In genomic region chr5:12751514-12751913, GRCm38 (mm10) we compare ENCODE assay signal across 19 mouse cellular contexts.
DNase-seq lines count a peak whose midpoint lies in the region; ATAC-seq and TF ChIP-seq lines count a peak whose summit lies in the region.
"Had no signal": no experiment of that assay in that cellular context is flagged by ENCODE, and none has a peak within 500 bp of the region (broad histone marks: within the 10 kb centered on the region; RNA-seq: fewer than 3 reads in every experiment).

No protein-coding gene starts in this region.

- H3K4me3 ChIP-seq in kidney, postnatal 0 days (replicated peaks; ENCODE audit: low read depth, low read length) = no peak overlapping the region
- H3K4me3 ChIP-seq in limb, embryonic 11.5 days (ENCODE audit: low read depth, low read length) = no peak overlapping the region
- no peak overlapping the region for H3K4me3 ChIP-seq in neural tube, embryonic 15.5 days (replicated peaks)
- H3K4me3 ChIP-seq in layer of hippocampus, adult 2 months = no peak overlapping the region
- H3K4me3 ChIP-seq: embryonic facial prominence, embryonic 13.5 days; forebrain, embryonic 10.5 days; heart, embryonic 10.5 days; liver, embryonic 15.5 days; midbrain, embryonic 15.5 days had no signal

- H3K4me1 ChIP-seq in kidney, postnatal 0 days (replicated peaks; ENCODE audit: insufficient read depth, low read length) = no peaks in the 10 kb centered on the region
- H3K4me1 ChIP-seq in limb, embryonic 11.5 days (ENCODE audit: control insufficient read depth, insufficient read depth, low read length) = no peaks in the 10 kb centered on the region
- no peaks in the 10 kb centered on the region for H3K4me1 ChIP-seq in neural tube, embryonic 15.5 days
- H3K4me1 ChIP-seq: embryonic facial prominence, embryonic 13.5 days; forebrain, embryonic 10.5 days; heart, embryonic 10.5 days; liver, embryonic 15.5 days; midbrain, embryonic 15.5 days had no signal

- H3K9ac ChIP-seq in kidney, postnatal 0 days (ENCODE audit: low read depth, low read length) = no peak overlapping the region
- H3K9ac ChIP-seq in limb, embryonic 11.5 days (ENCODE audit: low read length) = no peak overlapping the region
- no peak overlapping the region for H3K9ac ChIP-seq in neural tube, embryonic 15.5 days (replicated peaks)
- H3K9ac ChIP-seq: embryonic facial prominence, embryonic 13.5 days; liver, embryonic 15.5 days; midbrain, embryonic 15.5 days had no signal

- H3K4me2 ChIP-seq in kidney, postnatal 0 days (ENCODE audit: low read length) = no peak overlapping the region
- H3K4me2 ChIP-seq in limb, embryonic 11.5 days (ENCODE audit: low read depth, severe bottlenecking) = no peak overlapping the region
- no peak overlapping the region for H3K4me2 ChIP-seq in neural tube, embryonic 15.5 days
- H3K4me2 ChIP-seq: embryonic facial prominence, embryonic 13.5 days; liver, embryonic 15.5 days; midbrain, embryonic 15.5 days had no signal

- ATAC-seq in kidney, postnatal 0 days (replicated peaks; ENCODE audit: low FRiP score, low read depth) = no peak
- ATAC-seq in limb, embryonic 11.5 days (ENCODE audit: insufficient number of reproducible peaks, low FRiP score, low TSS enrichment, low read depth) = no peak
- ATAC-seq in neural tube, embryonic 15.5 days (ENCODE audit: low FRiP score) = peak; percentile 50; the same call in 1 of the 2 replicates
- ATAC-seq: midbrain, embryonic 15.5 days had no signal

- no peaks in the 10 kb centered on the region for H3K27me3 ChIP-seq in kidney, postnatal 0 days (ENCODE audit: insufficient read depth, low read length)
- H3K27me3 ChIP-seq in limb, embryonic 11.5 days (ENCODE audit: control insufficient read depth, insufficient read depth, low read length) = no peaks in the 10 kb centered on the region
- no peaks in the 10 kb centered on the region for H3K27me3 ChIP-seq in neural tube, embryonic 15.5 days (replicated peaks)
- H3K27me3 ChIP-seq: embryonic facial prominence, embryonic 13.5 days; liver, embryonic 15.5 days; midbrain, embryonic 15.5 days had no signal

- peak; percentile 61 for DNase-seq in kidney, postnatal 0 days (ENCODE audit: low spot score)
- DNase-seq in kidney, postnatal 25 days = no peak
- peak; percentile 32 for DNase-seq in embryo, embryonic 11.5 days (ENCODE audit: low read depth, low spot score)
- DNase-seq in limb, embryonic 11.5 days (ENCODE audit: low spot score) = peak; percentile 35
- DNase-seq in spleen, postnatal 36 days (ENCODE audit: low spot score in 2 of 2) = no peak
- no peak for DNase-seq in layer of hippocampus, adult 2 months (ENCODE audit: low spot score in 2 of 2)
- DNase-seq: adrenal gland, postnatal 25 days; cerebellum, adult 9-11 months; gastrocnemius, postnatal 25 days; heart, postnatal 4 days; left cerebral cortex, postnatal 4 days; lung, postnatal 36 days had no signal

- no peak overlapping the region for H3K27ac ChIP-seq in kidney, postnatal 0 days
- no peak overlapping the region for H3K27ac ChIP-seq in limb, embryonic 11.5 days (replicated peaks; ENCODE audit: low read depth, low read length)
- H3K27ac ChIP-seq in neural tube, embryonic 15.5 days (replicated peaks) = no peak overlapping the region
- H3K27ac ChIP-seq in layer of hippocampus, adult 2 months = no peak overlapping the region
- H3K27ac ChIP-seq: embryonic facial prominence, embryonic 13.5 days; forebrain, embryonic 10.5 days; heart, embryonic 10.5 days; liver, embryonic 15.5 days; midbrain, embryonic 15.5 days had no signal

- no peaks in the 10 kb centered on the region for H3K36me3 ChIP-seq in kidney, postnatal 0 days (ENCODE audit: insufficient read depth, low read length)
- H3K36me3 ChIP-seq in limb, embryonic 11.5 days (ENCODE audit: control insufficient read depth, insufficient read depth, low read length) = no peaks in the 10 kb centered on the region
- no peaks in the 10 kb centered on the region for H3K36me3 ChIP-seq in neural tube, embryonic 15.5 days
- H3K36me3 ChIP-seq: embryonic facial prominence, embryonic 13.5 days; forebrain, embryonic 10.5 days; G1E; heart, embryonic 10.5 days; liver, embryonic 15.5 days; midbrain, embryonic 15.5 days had no signal

- H3K9me3 ChIP-seq in kidney, postnatal 0 days (replicated peaks; ENCODE audit: low read length) = no peaks in the 10 kb centered on the region
- H3K9me3 ChIP-seq in limb, embryonic 11.5 days (ENCODE audit: control insufficient read depth, low read length) = no peaks in the 10 kb centered on the region
- no peaks in the 10 kb centered on the region for H3K9me3 ChIP-seq in neural tube, embryonic 15.5 days (replicated peaks)
- H3K9me3 ChIP-seq: embryonic facial prominence, embryonic 13.5 days; forebrain, embryonic 10.5 days; G1E; heart, embryonic 10.5 days; liver, embryonic 15.5 days; midbrain, embryonic 15.5 days had no signal

- 19% methylated on average over 5 of the region's 5 CpGs for WGBS in kidney, postnatal 0 days
- 22% methylated on average over 5 of the region's 5 CpGs for WGBS in limb, embryonic 11.5 days
- 35% methylated on average over 5 of the region's 5 CpGs for WGBS in neural tube, embryonic 15.5 days

- no peak for TF ChIP-seq CTCF in kidney, postnatal 0 days (IDR thresholded peaks at IDR 0.05; ENCODE audit: low read depth)
- no peak for TF ChIP-seq CTCF in layer of hippocampus, adult 2 months (conservative IDR thresholded peaks at IDR 0.05)

Comparison
In these comparisons a context has a peak if more than half of its experiments do, and no peak if none do; other contexts are left out.
1. DNase-seq: peak in kidney, postnatal 0 days (single experiment), embryo, embryonic 11.5 days (single experiment) and limb, embryonic 11.5 days (single experiment); none in kidney, postnatal 25 days (0 of 2), spleen, postnatal 36 days (0 of 2) and layer of hippocampus, adult 2 months (0 of 2).